Mouse (Mus musculus) embryonic facial prominence, embryonic 11.5 days (tissue): ENCODE measurements around the gene Tubg1. TPM values are rescaled to one million over a fixed set of nuclear protein-coding genes. Genes with fewer than 3 reads are reported as not detected.

Experiments
- ATAC-seq: fragments of 200-750 bp; cut with Nextera tagmentation; replicated peaks from 2 replicates; pipeline ENCODE4 v1.8.0; 2017; ENCODE audit warnings: low read depth; ENCODE audit not compliant: insufficient number of reproducible peaks, low FRiP score, low TSS enrichment
- DNase-seq: peaks from one replicate; pipeline ENCODE4 v3.0.0-alpha.2; 2015; ENCODE audit warnings: low spot score
- H3K27ac ChIP-seq: fragments of 300-500 bp; sonication (generic); replicated peaks from 2 replicates; pipeline ENCODE4 v1.5.1; 2014; ENCODE audit warnings: mild to moderate bottlenecking, low read depth, low read length, control low read depth
- H3K27me3 ChIP-seq: fragments of 300-500 bp; sonication (generic); 2 replicates; pipeline ENCODE4 v1.6.1; 2014; ENCODE audit warnings: mild to moderate bottlenecking, low read length, moderate library complexity, mixed read lengths; ENCODE audit not compliant: control insufficient read depth, insufficient read depth
- H3K36me3 ChIP-seq: fragments of 300-500 bp; sonication (generic); replicated peaks from 2 replicates; pipeline ENCODE4 v1.6.1; 2014; ENCODE audit warnings: low read depth, mild to moderate bottlenecking, low read length, moderate library complexity, mixed read lengths; ENCODE audit not compliant: control insufficient read depth, insufficient read depth
- H3K4me1 ChIP-seq: fragments of 300-500 bp; sonication (generic); 2 replicates; pipeline ENCODE4 v1.6.1; 2014; ENCODE audit warnings: low read length, mixed read lengths; ENCODE audit not compliant: control insufficient read depth, insufficient read depth
- H3K4me2 ChIP-seq: fragments of 300-500 bp; sonication (generic); 2 replicates; pipeline ENCODE4 v1.6.1; 2014; ENCODE audit warnings: low read depth, mild to moderate bottlenecking, control low read depth, low read length, moderate library complexity
- H3K4me3 ChIP-seq: fragments of 300-500 bp; sonication (generic); 2 replicates; pipeline ENCODE4 v1.5.1; 2014; ENCODE audit warnings: low read depth, low read length, control low read depth
- H3K9ac ChIP-seq: fragments of 300-500 bp; sonication (generic); replicated peaks from 2 replicates; pipeline ENCODE4 v1.6.1; 2014; ENCODE audit warnings: mild to moderate bottlenecking, control low read depth, low read length
- H3K9me3 ChIP-seq: fragments of 300-500 bp; sonication (generic); replicated peaks from 2 replicates; pipeline ENCODE4 v1.6.1; 2016; ENCODE audit warnings: mild to moderate bottlenecking, low read length, inconsistent platforms, mixed read lengths; ENCODE audit not compliant: control insufficient read depth
- WGBS: fragments of 180-500 bp; shearing (Covaris S2); extraction: QIAGEN DNeasy Blood & Tissue Kit; methylation state at CpG from one replicate; pipeline ENCODE4 v1.1.7; 2014; 5-methylcytosine and 5-hydroxymethylcytosine counted together
- polyA plus RNA-seq: library from polyadenylated mRNA; unstranded; fragments of >200 nt; fragmentation: Nextera tagmentation; extraction: Ambion mirVana; gene quantifications from 2 replicates; pipeline ENCODE4 v1.2.1, GENCODE M21; 2014

Gene Tubg1
- polyA plus RNA-seq, 1 experiment from 2014 or later = 91.6 TPM

DNA sequence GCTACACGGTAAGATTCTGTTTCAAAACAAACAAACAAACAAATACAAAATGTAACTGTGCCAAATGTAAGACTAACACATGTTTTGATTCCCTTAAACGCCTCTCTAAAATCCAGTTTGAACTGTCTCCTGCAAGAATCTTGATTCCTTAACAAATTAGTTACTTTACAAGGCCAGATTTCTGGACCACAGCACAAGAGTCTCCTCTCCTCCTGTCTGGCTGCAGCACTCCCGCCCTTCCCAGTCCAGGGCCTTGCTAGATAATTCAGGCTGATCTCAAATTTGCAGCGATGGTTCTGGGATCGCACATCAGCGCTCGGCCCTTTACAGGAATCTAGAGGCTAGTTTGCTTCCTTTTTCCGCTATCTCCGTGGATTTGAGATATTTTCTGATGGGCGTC lies 38.1 kb upstream of the Tubg1 start:
- no peak for DNase-seq
- Histone ChIP-seq H3K36me3 (no peaks in the 10 kb centered on the region), H3K4me2 (peak overlapping the region; percentile 95), H3K4me3 (peak overlapping the region; percentile 72), H3K27ac (no peak overlapping the region), H3K9me3 (no peaks in the 10 kb centered on the region), H3K9ac (peak overlapping the region; percentile 51), H3K4me1 (peaks cover 3% of the 10 kb centered on the region), H3K27me3 (peaks cover 39% of the 10 kb centered on the region)
- WGBS = 4% methylated on average over 10 of the region's 10 CpGs
- ATAC-seq = no peak

DNA sequence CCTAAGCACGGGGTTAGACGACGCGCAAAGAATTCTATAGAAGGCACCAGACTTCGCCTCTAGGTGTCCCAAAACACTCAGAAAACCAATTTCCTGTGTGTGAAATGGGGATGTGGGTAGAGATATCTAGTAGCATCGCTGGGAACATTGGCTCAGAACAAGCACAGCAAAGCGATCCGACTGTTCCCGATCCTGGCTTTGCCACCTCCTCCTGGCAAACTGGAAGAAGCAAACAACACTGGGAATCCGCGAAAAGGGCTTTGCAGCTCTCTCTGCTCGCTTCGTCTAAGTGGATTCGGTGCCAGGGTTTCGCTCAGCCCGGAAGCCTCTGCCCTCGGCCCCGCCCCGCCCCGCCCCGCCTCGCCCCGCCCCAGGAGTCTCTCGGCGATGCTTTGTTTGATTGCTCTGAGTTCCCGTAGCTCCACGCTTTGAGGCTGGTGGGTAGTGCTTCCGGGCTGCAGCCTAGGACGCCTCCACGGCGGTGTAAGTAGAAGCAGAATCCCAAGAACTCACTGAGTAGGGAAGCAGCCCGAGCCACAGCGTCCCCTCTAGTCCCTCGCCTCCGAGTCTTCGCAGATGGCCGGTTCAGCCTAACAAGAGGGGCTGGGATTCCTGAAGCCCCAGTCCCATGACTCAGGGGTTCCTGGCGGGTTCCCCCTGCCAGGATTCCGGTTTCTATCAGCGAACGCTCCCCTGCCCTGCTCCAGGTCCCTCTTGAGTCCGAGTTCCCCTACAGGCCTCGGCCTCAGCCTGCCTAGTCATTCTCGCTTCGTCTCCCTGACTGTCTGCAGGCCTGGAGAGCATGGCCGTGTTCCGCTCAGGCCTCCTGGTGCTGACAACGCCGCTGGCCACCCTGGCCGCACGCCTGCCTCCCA lies 37.3 kb upstream of the Tubg1 start, which contains the start of gene Coasy:
Coasy (plus strand) TSS at position 358 of the 875 bp plus-strand sequence.
- H3K27me3 ChIP-seq = peaks cover 33% of the 10 kb centered on the region
- peak; percentile 92 for DNase-seq
- peak within 1 kb of the TSS; percentile 95 for H3K4me2 ChIP-seq
- H3K36me3 ChIP-seq = no peaks in the 10 kb centered on the region
- WGBS = under 1% methylated on average over 40 of the region's 51 CpGs
- peak; percentile 85 for ATAC-seq
- H3K4me3 ChIP-seq = peak within 1 kb of the TSS; percentile 72
- H3K9ac ChIP-seq = peak within 1 kb of the TSS; percentile 90
- peak within 1 kb of the TSS; percentile 79 for H3K27ac ChIP-seq
- peaks cover 3% of the 10 kb centered on the region for H3K4me1 ChIP-seq
- no peaks in the 10 kb centered on the region for H3K9me3 ChIP-seq

GRCm38 (mm10) chr11:101083083-101083697 lies 36.5 kb upstream of the Tubg1 start:
- Histone ChIP-seq H3K27ac (peak overlapping the region; percentile 79), H3K36me3 (no peaks in the 10 kb centered on the region), H3K4me3 (peak overlapping the region; percentile 72), H3K9ac (peak overlapping the region; percentile 90), H3K27me3 (peaks cover 27% of the 10 kb centered on the region), H3K4me1 (peaks cover 5% of the 10 kb centered on the region), H3K9me3 (no peaks in the 10 kb centered on the region), H3K4me2 (peak overlapping the region; percentile 95)
- 37% methylated on average over 19 of the region's 19 CpGs for WGBS
- ATAC-seq = no peak; the same call in 1 of the 2 replicates
- no peak for DNase-seq

DNA sequence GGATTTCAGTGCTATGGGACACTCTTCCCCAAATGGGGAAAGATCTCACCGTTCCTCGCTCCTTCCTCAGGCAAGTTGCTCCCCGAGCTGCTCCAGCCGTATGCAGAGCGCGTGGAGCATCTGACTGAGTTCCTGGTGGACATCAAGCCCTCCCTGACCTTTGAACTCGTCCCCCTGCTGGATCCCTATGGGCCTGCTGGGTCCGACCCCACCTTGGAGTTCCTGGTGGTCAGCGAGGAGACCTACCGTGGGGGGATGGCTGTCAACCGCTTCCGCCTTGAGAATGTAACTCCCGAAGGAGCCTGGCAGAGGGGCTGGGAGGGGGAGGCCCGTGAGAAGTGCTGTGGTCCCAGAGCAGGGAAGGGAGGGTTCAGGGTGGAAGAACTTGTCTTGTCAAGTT lies 35.5 kb upstream of the Tubg1 start:
- Histone ChIP-seq H3K36me3 (no peaks in the 10 kb centered on the region), H3K27me3 (peaks cover 16% of the 10 kb centered on the region), H3K4me1 (peaks cover 5% of the 10 kb centered on the region), H3K4me2 (no peak overlapping the region), H3K4me3 (no peak overlapping the region), H3K9ac (no peak overlapping the region), H3K9me3 (no peaks in the 10 kb centered on the region), H3K27ac (no peak overlapping the region)
- WGBS = 84% methylated on average over 14 of the region's 14 CpGs
- no peak for DNase-seq
- ATAC-seq = no peak

DNA sequence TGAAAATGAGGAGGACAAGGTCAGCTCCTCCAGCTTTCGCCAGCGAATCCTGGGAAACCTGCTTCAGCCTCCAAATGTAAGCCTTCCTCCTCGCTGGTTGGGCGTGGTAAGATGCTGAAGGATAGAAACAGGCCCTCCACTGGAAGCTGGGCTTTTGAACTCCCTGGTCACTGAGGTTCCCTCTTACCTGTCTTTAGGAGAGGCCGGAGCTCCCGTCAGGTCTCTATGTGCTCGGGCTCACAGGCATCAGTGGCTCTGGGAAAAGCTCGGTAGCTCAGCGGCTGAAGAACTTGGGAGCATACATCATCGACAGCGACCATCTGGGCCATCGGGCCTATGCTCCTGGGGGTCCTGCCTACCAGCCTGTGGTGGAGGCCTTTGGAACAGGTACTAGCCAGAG lies 34.9 kb upstream of the Tubg1 start:
- no peak for DNase-seq
- no peak for ATAC-seq
- Histone ChIP-seq H3K4me3 (no peak overlapping the region), H3K36me3 (no peaks in the 10 kb centered on the region), H3K27me3 (peaks cover 11% of the 10 kb centered on the region), H3K4me2 (no peak overlapping the region), H3K9me3 (no peaks in the 10 kb centered on the region), H3K27ac (no peak overlapping the region), H3K4me1 (peaks cover 5% of the 10 kb centered on the region), H3K9ac (no peak overlapping the region)
- WGBS = 94% methylated on average over 12 of the region's 12 CpGs

- DNase-seq (no peak), ATAC-seq (no peak)
- no peaks in the 10 kb centered on the region for H3K9me3 ChIP-seq
- no peak overlapping the region for H3K4me2 ChIP-seq
- H3K4me1 ChIP-seq = peaks cover 5% of the 10 kb centered on the region; the same call in 1 of the 2 replicates
- H3K27ac ChIP-seq = no peak overlapping the region
- WGBS = 92% methylated on average over 18 of the region's 18 CpGs
- H3K27me3 ChIP-seq = peaks cover 2% of the 10 kb centered on the region
- no peak overlapping the region for H3K4me3 ChIP-seq
- no peaks in the 10 kb centered on the region for H3K36me3 ChIP-seq
- no peak overlapping the region for H3K9ac ChIP-seq
Observed at GRCm38 (mm10) chr11:101085617-101086322, 34.0 kb upstream of the Tubg1 start.

DNA sequence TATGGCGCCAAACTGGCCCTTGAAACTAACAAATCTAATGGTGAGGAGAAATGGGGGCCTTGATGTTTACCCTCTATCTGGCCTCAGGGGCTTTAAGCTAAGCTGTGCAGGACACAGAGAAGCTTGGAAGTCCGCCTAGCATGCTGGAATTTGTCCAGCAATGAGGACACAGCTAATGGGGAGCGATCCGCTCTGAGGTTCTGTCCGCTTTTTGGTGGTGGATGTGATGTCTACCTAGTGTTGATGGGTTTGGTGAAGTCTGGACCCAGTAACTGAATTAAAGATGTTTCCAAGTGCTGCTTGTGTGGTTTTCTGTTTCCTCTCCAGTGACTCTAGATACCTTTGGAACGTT lies 33.4 kb upstream of the Tubg1 start:
- DNase-seq (no peak), ATAC-seq (no peak)
- no peaks in the 10 kb centered on the region for H3K9me3 ChIP-seq
- H3K27ac ChIP-seq = no peak overlapping the region
- WGBS = 86% methylated on average over 6 of the region's 6 CpGs
- no peaks in the 10 kb centered on the region for H3K27me3 ChIP-seq
- peaks cover 5% of the 10 kb centered on the region; the same call in 1 of the 2 replicates for H3K4me1 ChIP-seq
- no peak overlapping the region for H3K4me3 ChIP-seq
- peak overlapping the region; percentile 92 for H3K4me2 ChIP-seq
- peaks cover under 1% of the 10 kb centered on the region; the same call in 1 of the 2 replicates for H3K36me3 ChIP-seq
- no peak overlapping the region; the same call in 1 of the 2 replicates for H3K9ac ChIP-seq
